Mouse (Mus musculus): Measurements from ENCODE around the gene Gnao1. TPM values are rescaled to one million over a fixed set of nuclear protein-coding genes. Genes with fewer than 3 reads are reported as not detected.
A peak's percentile ranks its signal among the peaks of the same experiment; 100 is the strongest.

Gene Gnao1
- polyA plus RNA-seq, 2 experiments: 4.3 to 13.5 TPM

GRCm38 (mm10) chr8:93839113-93839512, 29.3 kb downstream of the Gnao1 start:
- H3K36me3 ChIP-seq (ENCODE audit: control insufficient read depth, insufficient read depth, low read length): no peaks in the 10 kb centered on the region
- TF ChIP-seq POLR2A (IDR thresholded peaks at IDR 0.05; ENCODE audit: borderline replicate concordance, extremely low read depth, insufficient read depth, insufficient read length): no peak
- H3K27me3 ChIP-seq (ENCODE audit: control insufficient read depth, insufficient read depth, low read length): no peaks in the 10 kb centered on the region
- no peak overlapping the region for H3K9ac ChIP-seq (ENCODE audit: low read depth, low read length, severe bottlenecking)
- ATAC-seq (ENCODE audit: low FRiP score, low read depth): no peak
- no peaks in the 10 kb centered on the region for H3K9me3 ChIP-seq (ENCODE audit: control insufficient read depth, low read length)
- H3K4me2 ChIP-seq (replicated peaks; ENCODE audit: low read depth, low read length, severe bottlenecking): no peak overlapping the region
- DNase-seq (ENCODE audit: low spot score): no peak
- H3K4me1 ChIP-seq (ENCODE audit: control insufficient read depth, insufficient read depth, low read length): peaks cover 20% of the 10 kb centered on the region
- no peak overlapping the region for H3K27ac ChIP-seq (replicated peaks; ENCODE audit: low read depth, low read length)
- 24% methylated on average over 8 of the region's 8 CpGs for WGBS
- no peak overlapping the region for H3K4me3 ChIP-seq (replicated peaks; ENCODE audit: low read length)

DNA sequence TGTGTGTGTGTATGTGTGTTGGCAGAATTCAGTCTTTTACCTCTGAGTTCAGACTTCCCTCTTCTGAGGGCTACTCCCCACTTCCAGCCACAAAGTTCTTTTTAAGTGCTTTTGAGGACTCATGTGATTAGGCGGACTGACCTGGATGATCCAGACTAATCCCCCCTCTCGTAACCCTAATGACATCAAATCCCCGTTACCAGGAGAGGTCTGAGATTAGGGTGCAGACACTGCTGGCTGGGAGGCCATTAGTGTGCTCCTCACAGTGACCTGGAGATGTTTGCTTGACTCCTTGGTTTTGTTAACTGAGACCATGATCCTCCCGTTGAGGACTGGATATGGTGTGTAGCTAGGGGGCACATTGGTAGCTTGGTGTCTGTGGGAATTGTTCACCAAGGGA, 30.7 kb downstream of the Gnao1 start:
- TF ChIP-seq POLR2A (IDR thresholded peaks at IDR 0.05; ENCODE audit: borderline replicate concordance, extremely low read depth, insufficient read depth, insufficient read length): no peak
- H3K27ac ChIP-seq (replicated peaks; ENCODE audit: low read depth, low read length): no peak overlapping the region
- H3K4me2 ChIP-seq (replicated peaks; ENCODE audit: low read depth, low read length, severe bottlenecking): no peak overlapping the region
- no peak overlapping the region for H3K9ac ChIP-seq (ENCODE audit: low read depth, low read length, severe bottlenecking)
- H3K4me1 ChIP-seq (ENCODE audit: control insufficient read depth, insufficient read depth, low read length): peaks cover 20% of the 10 kb centered on the region
- WGBS: 62% methylated on average over 4 of the region's 4 CpGs
- H3K9me3 ChIP-seq (ENCODE audit: control insufficient read depth, low read length): no peaks in the 10 kb centered on the region
- no peaks in the 10 kb centered on the region for H3K27me3 ChIP-seq (ENCODE audit: control insufficient read depth, insufficient read depth, low read length)
- no peak for ATAC-seq (ENCODE audit: low FRiP score, low read depth)
- DNase-seq (ENCODE audit: low spot score): no peak
- H3K36me3 ChIP-seq (ENCODE audit: control insufficient read depth, insufficient read depth, low read length): no peaks in the 10 kb centered on the region
- H3K4me3 ChIP-seq (replicated peaks; ENCODE audit: low read length): no peak overlapping the region

DNA sequence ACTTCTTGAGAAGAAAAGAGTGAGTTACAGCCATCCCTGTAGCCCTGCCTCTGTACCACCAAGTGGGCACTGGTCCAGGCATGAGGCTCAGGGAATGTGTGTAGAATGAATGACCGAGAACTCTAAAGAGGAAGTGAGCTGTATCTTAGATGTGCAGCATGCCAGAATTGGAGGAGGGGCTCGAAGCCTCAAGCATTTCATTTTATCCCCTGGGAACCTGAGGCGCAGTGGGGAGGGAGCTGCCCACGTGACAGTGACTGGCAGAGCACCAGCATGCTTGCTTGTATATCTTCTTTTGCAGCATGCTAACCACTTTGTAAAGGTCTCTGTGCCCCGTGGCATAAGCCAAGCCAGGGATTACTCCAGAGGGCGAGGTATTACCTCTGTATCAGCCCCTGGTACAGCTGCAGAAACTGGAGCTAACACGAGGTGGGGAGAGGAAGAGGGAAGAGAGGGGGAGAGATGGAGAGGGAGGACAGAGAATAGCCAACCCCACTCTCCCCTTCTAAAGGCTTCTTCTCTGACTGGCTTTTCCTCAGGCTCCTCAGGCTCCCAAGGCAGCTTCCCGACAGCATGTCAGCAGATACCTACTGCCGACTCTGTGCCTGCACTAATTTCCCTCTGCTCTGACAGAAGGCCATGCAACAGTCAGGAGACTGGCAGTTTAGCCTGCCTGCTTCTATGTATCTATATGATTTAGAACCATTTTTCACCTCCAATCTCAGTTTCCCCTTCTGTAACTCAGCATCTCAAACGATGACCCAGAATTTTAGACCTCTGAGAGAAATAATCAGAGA, 31.4 kb downstream of the Gnao1 start:
- no peaks in the 10 kb centered on the region for H3K27me3 ChIP-seq (ENCODE audit: control insufficient read depth, insufficient read depth, low read length)
- H3K4me3 ChIP-seq (replicated peaks; ENCODE audit: low read length): no peak overlapping the region
- H3K4me1 ChIP-seq (ENCODE audit: control insufficient read depth, insufficient read depth, low read length): peaks cover 20% of the 10 kb centered on the region
- H3K9me3 ChIP-seq (ENCODE audit: control insufficient read depth, low read length): no peaks in the 10 kb centered on the region
- no peak for TF ChIP-seq POLR2A (IDR thresholded peaks at IDR 0.05; ENCODE audit: borderline replicate concordance, extremely low read depth, insufficient read depth, insufficient read length)
- WGBS: 36% methylated on average over 10 of the region's 10 CpGs
- DNase-seq (ENCODE audit: low spot score) (peak; percentile 16), ATAC-seq (ENCODE audit: low FRiP score, low read depth) (peak; percentile 34)
- no peak overlapping the region for H3K27ac ChIP-seq (replicated peaks; ENCODE audit: low read depth, low read length)
- H3K9ac ChIP-seq (ENCODE audit: low read depth, low read length, severe bottlenecking): 0 out of 2 replicates have a peak overlapping the region, but pooled peaks have one; percentile 2
- no peak overlapping the region for H3K4me2 ChIP-seq (replicated peaks; ENCODE audit: low read depth, low read length, severe bottlenecking)
- no peaks in the 10 kb centered on the region for H3K36me3 ChIP-seq (ENCODE audit: control insufficient read depth, insufficient read depth, low read length)

- Histone ChIP-seq H3K9ac (ENCODE audit: low read depth, low read length, severe bottlenecking) (no peak overlapping the region), H3K4me2 (replicated peaks; ENCODE audit: low read depth, low read length, severe bottlenecking) (no peak overlapping the region), H3K36me3 (ENCODE audit: control insufficient read depth, insufficient read depth, low read length) (no peaks in the 10 kb centered on the region), H3K27ac (replicated peaks; ENCODE audit: low read depth, low read length) (no peak overlapping the region), H3K4me3 (replicated peaks; ENCODE audit: low read length) (no peak overlapping the region), H3K9me3 (ENCODE audit: control insufficient read depth, low read length) (no peaks in the 10 kb centered on the region), H3K4me1 (ENCODE audit: control insufficient read depth, insufficient read depth, low read length) (peaks cover 20% of the 10 kb centered on the region), H3K27me3 (ENCODE audit: control insufficient read depth, insufficient read depth, low read length) (no peaks in the 10 kb centered on the region)
- ATAC-seq (ENCODE audit: low FRiP score, low read depth) (no peak), DNase-seq (ENCODE audit: low spot score) (no peak)
- WGBS: 81% methylated on average over 4 of the region's 4 CpGs
- no peak for TF ChIP-seq POLR2A (IDR thresholded peaks at IDR 0.05; ENCODE audit: borderline replicate concordance, extremely low read depth, insufficient read depth, insufficient read length)
Measured at GRCm38 (mm10) chr8:93842574-93842973, 32.8 kb downstream of the Gnao1 start.

GRCm38 (mm10) chr8:93843858-93844502, 34.2 kb downstream of the Gnao1 start:
- H3K4me2 ChIP-seq (replicated peaks; ENCODE audit: low read depth, low read length, severe bottlenecking): no peak overlapping the region
- no peaks in the 10 kb centered on the region for H3K27me3 ChIP-seq (ENCODE audit: control insufficient read depth, insufficient read depth, low read length)
- H3K9ac ChIP-seq (ENCODE audit: low read depth, low read length, severe bottlenecking): no peak overlapping the region
- no peaks in the 10 kb centered on the region for H3K36me3 ChIP-seq (ENCODE audit: control insufficient read depth, insufficient read depth, low read length)
- DNase-seq (ENCODE audit: low spot score): no peak
- ATAC-seq (ENCODE audit: low FRiP score, low read depth): no peak
- 38% methylated on average over 12 of the region's 12 CpGs for WGBS
- H3K4me3 ChIP-seq (replicated peaks; ENCODE audit: low read length): no peak overlapping the region
- peaks cover 11% of the 10 kb centered on the region for H3K4me1 ChIP-seq (ENCODE audit: control insufficient read depth, insufficient read depth, low read length)
- H3K27ac ChIP-seq (replicated peaks; ENCODE audit: low read depth, low read length): no peak overlapping the region
- TF ChIP-seq POLR2A (IDR thresholded peaks at IDR 0.05; ENCODE audit: borderline replicate concordance, extremely low read depth, insufficient read depth, insufficient read length): no peak
- no peaks in the 10 kb centered on the region for H3K9me3 ChIP-seq (ENCODE audit: control insufficient read depth, low read length)

All from limb, embryonic 14.5 days (tissue).